In the genomic region with DNA sequence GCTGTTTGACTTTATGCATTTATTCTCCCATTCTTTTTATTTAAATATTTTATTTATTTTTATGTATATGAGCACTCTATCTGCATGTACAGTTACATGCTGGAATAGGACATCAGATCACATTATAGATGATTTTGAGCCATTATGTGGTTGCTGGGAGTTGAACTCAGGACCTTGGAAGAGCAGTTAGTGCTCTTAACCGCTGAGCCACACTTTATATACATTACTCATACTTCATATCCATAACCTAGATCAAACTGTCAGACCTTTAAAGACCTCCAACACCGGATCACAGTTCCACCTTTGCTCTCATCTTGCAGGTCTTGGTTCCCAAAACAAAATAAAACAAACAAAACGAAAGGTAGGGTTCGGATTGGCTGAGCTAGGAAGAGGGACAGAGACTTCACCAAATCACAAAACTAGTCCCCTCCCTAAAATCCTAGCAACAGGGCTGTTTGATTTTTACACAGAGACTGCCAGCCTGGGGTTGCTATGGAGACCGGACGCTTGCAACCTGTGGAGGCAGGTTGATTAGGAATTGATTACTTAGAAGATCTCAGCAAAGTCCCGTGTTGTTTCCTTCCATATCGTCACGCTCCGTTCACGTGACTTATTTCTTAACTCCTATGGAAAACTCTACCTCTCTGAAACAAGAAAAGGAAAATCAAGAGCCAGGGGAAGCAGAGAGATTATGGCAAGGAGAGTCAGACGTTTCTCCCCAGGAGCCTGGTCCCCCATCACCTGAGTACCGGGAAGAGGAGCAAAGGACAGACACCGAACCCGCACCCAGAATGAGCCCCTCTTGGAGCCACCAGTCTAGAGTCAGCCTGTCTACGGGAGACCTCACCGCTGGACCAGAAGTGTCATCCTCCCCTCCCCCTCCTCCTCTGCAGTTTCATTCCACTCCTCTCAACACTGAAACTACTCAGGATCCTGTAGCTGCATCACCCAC, we compare ENCODE assay signal across 8 mouse cellular contexts. TPM values are rescaled to one million over a fixed set of nuclear protein-coding genes. Genes with fewer than 3 reads are reported as not detected.
DNase-seq lines count a peak whose midpoint lies in the region; ATAC-seq and TF ChIP-seq lines count a peak whose summit lies in the region.

A gene (plus strand): TSS at position 582 of the 952 bp plus-strand sequence.

- H3K9me3 ChIP-seq in midbrain, embryonic 13.5 days = no peaks in the 10 kb centered on the region
- H3K9me3 ChIP-seq in stomach, embryonic 16.5 days (replicated peaks; ENCODE audit: control insufficient read depth, low read length) = no peaks in the 10 kb centered on the region

- CTCF ChIA-PET in Patski (lab: Charles Lee) = no interaction called here

- WGBS in midbrain, embryonic 13.5 days = 7% methylated on average over 17 of the region's 17 CpGs
- WGBS in stomach, embryonic 16.5 days = 5% methylated on average over 17 of the region's 17 CpGs

- H3K27ac ChIP-seq in midbrain, embryonic 13.5 days = no peak within 1 kb of the TSS
- no peak within 1 kb of the TSS for H3K27ac ChIP-seq in stomach, embryonic 16.5 days (ENCODE audit: low read length)

- H3K4me2 ChIP-seq in midbrain, embryonic 13.5 days (replicated peaks) = peak within 1 kb of the TSS; percentile 61
- H3K4me2 ChIP-seq in stomach, embryonic 16.5 days (ENCODE audit: low read depth, low read length) = peak within 1 kb of the TSS; percentile 67

- in situ Hi-C loops in Patski (cut with MboI; ENCODE audit: low pct_unique_long_range_greater_than_20kb) = no loop called here

- POLR2A ChIA-PET in Patski (lab: Charles Lee) = no interaction called here

- peak within 1 kb of the TSS; percentile 34 for H3K4me3 ChIP-seq in midbrain, embryonic 13.5 days (replicated peaks)
- peak within 1 kb of the TSS; percentile 42 for H3K4me3 ChIP-seq in stomach, embryonic 16.5 days (replicated peaks; ENCODE audit: low read length)

- peaks cover 6% of the 10 kb centered on the region for H3K4me1 ChIP-seq in midbrain, embryonic 13.5 days (replicated peaks)
- no peaks in the 10 kb centered on the region; the same call in 1 of the 2 replicates for H3K4me1 ChIP-seq in stomach, embryonic 16.5 days (ENCODE audit: control insufficient read depth, insufficient read depth, low read length)

- peaks cover 37% of the 10 kb centered on the region for H3K27me3 ChIP-seq in Patski
- no peaks in the 10 kb centered on the region for H3K27me3 ChIP-seq in midbrain, embryonic 13.5 days
- no peaks in the 10 kb centered on the region for H3K27me3 ChIP-seq in stomach, embryonic 16.5 days (ENCODE audit: control insufficient read depth, insufficient read depth, low read length)

- peak; percentile 96 for ATAC-seq in Patski
- peak; percentile 99 for ATAC-seq in midbrain, embryonic 13.5 days
- peak; percentile 77; the same call in 1 of the 2 replicates for ATAC-seq in stomach, embryonic 16.5 days (ENCODE audit: insufficient read depth, low FRiP score)

- H3K36me3 ChIP-seq in midbrain, embryonic 13.5 days = no peaks in the 10 kb centered on the region
- H3K36me3 ChIP-seq in stomach, embryonic 16.5 days (ENCODE audit: control insufficient read depth, insufficient read depth, low read length) = no peaks in the 10 kb centered on the region

- peak; percentile 7 for DNase-seq in Patski (ENCODE audit: low read depth, low spot score)
- DNase-seq in brain, adult 2 months (ENCODE audit: low read depth, low spot score) = peak; percentile 85
- peak; percentile 32 to 50 for DNase-seq in frontal cortex, postnatal 14 days (ENCODE audit: low spot score in 2 of 2)
- peak; percentile 57 for DNase-seq in kidney, adult 11 months
- DNase-seq in left cerebral cortex, postnatal 14 days (ENCODE audit: low spot score in 2 of 2) = peak; percentile 65 to 87
- DNase-seq in c-Kit-positive CD71-positive TER-119-positive erythroid progenitor cells, embryonic 14.5 days (ENCODE audit: low spot score) = no peak

- no peak for TF ChIP-seq CTCF in Patski (IDR thresholded peaks at IDR 0.05)

- intact Hi-C loops in left cerebral cortex, postnatal 14 days (cut with DNase I) = no loop called here

- H3K9ac ChIP-seq in midbrain, embryonic 13.5 days (replicated peaks) = 0 out of 2 replicates have a peak within 1 kb of the TSS, but pooled peaks have one; percentile 39
- H3K9ac ChIP-seq in stomach, embryonic 16.5 days (ENCODE audit: low read length) = peak within 1 kb of the TSS; percentile 33; the same call in 1 of the 2 replicates

RNA-seq across cellular contexts. Expression of the gene that starts here (rescaled TPM):
- polyA plus RNA-seq in Patski (2021) = 0.06 TPM
- 1 to 10 TPM; 3.3 to 4.5 TPM for total RNA-seq in left cerebral cortex, postnatal 14 days (2021)
- 0.31 and 0.59 TPM in 2 replicates for polyA plus RNA-seq in midbrain, embryonic 13.5 days (2015; fragmentation: Nextera tagmentation; extraction: Ambion mirVana)
- 0.08 and 0.14 TPM in 2 replicates for polyA plus RNA-seq in stomach, embryonic 16.5 days (2015; fragmentation: Nextera tagmentation; extraction: Ambion mirVana)

Comparison
In these comparisons a context has a peak if more than half of its experiments do, and no peak if none do; other contexts are left out.
1. Peak in DNase-seq and ATAC-seq in Patski; RNA of the gene not detected or under 1 TPM.
2. Peak in ATAC-seq, H3K4me3 ChIP-seq, H3K9ac ChIP-seq and H3K4me2 ChIP-seq in midbrain, embryonic 13.5 days; RNA of the gene not detected or under 1 TPM.
3. Peak in ATAC-seq, H3K4me3 ChIP-seq, H3K9ac ChIP-seq and H3K4me2 ChIP-seq in stomach, embryonic 16.5 days; RNA of the gene not detected or under 1 TPM.